Mouse (Mus musculus): ENCODE data around the gene Eftud2.

- TF ChIP-seq CTCF (conservative IDR thresholded peaks at IDR 0.05; ENCODE audit: insufficient read depth, insufficient read length, low read depth, low read length) (no peak), POLR2A (IDR thresholded peaks at IDR 0.05; ENCODE audit: low read depth, low read length) (no peak)
These were observed 15.0 kb upstream of the Eftud2 start for GRCm38 (mm10) chr11:102895779-102896178.
